Mouse (Mus musculus) thymus, adult 2 months (tissue): ENCODE measurements around the gene Chmp2a. TPM values are rescaled to one million over a fixed set of nuclear protein-coding genes. Genes with fewer than 3 reads are reported as not detected.

ENCODE experiments used
- DNase-seq: peaks from one replicate; pipeline ENCODE4 v3.0.0; 2021
- H3K27ac ChIP-seq: fragments of 200-500 bp; 2 replicates; pipeline ENCODE4 v1.5.1; 2012; ENCODE audit warnings: low read length, control low read depth; ENCODE audit not compliant: control insufficient read depth, insufficient read depth
- H3K27me3 ChIP-seq: fragments of 200-500 bp; 2 replicates; pipeline ENCODE4 v1.6.1; 2012; ENCODE audit warnings: mild to moderate bottlenecking, low read length, moderate library complexity, mixed read lengths; ENCODE audit not compliant: control insufficient read depth, insufficient read depth
- H3K36me3 ChIP-seq: fragments of 200-500 bp; 2 replicates; pipeline ENCODE4 v1.6.1; 2012; ENCODE audit warnings: mild to moderate bottlenecking, low read length, moderate library complexity; ENCODE audit not compliant: control insufficient read depth, insufficient read depth
- H3K4me1 ChIP-seq: fragments of 200-500 bp; replicated peaks from 2 replicates; pipeline ENCODE4 v1.6.1; 2012; ENCODE audit warnings: low read length; ENCODE audit not compliant: control insufficient read depth, insufficient read depth
- H3K4me3 ChIP-seq: fragments of 200-500 bp; 2 replicates; pipeline ENCODE4 v1.5.1; 2012; ENCODE audit warnings: mild to moderate bottlenecking, low read length, control low read depth, moderate library complexity; ENCODE audit not compliant: control insufficient read depth, insufficient read depth
- CTCF ChIP-seq: fragments of 200-500 bp; IDR thresholded peaks from 2 replicates; pipeline ENCODE4 v1.5.1; 2012; ENCODE audit warnings: mild to moderate bottlenecking, control low read depth, low read length, moderate library complexity, borderline replicate concordance; ENCODE audit not compliant: control insufficient read depth, poor library complexity, insufficient read depth; ENCODE audit errors: extremely low read depth
- POLR2A ChIP-seq: fragments of 200-500 bp; IDR thresholded peaks from 2 replicates; pipeline ENCODE4 v1.6.1; 2012; ENCODE audit warnings: mild to moderate bottlenecking, low read length, control low read depth, moderate library complexity; ENCODE audit not compliant: control insufficient read depth, poor library complexity, insufficient read depth; ENCODE audit errors: extremely low read depth
- WGBS: fragments of 180-500 bp; shearing (Covaris S2); methylation state at CpG from one replicate; pipeline ENCODE4 v1.1.7; 2018; 5-methylcytosine and 5-hydroxymethylcytosine counted together
- polyA plus RNA-seq: library from polyadenylated mRNA; depleted of rRNA; stranded (reverse); fragments of >200 nt; gene quantifications from 2 replicates; pipeline ENCODE4 v1.2.3, GENCODE M21; 2012

The Chmp2a gene
- polyA plus RNA-seq, 1 experiment: 65.7 TPM

DNA sequence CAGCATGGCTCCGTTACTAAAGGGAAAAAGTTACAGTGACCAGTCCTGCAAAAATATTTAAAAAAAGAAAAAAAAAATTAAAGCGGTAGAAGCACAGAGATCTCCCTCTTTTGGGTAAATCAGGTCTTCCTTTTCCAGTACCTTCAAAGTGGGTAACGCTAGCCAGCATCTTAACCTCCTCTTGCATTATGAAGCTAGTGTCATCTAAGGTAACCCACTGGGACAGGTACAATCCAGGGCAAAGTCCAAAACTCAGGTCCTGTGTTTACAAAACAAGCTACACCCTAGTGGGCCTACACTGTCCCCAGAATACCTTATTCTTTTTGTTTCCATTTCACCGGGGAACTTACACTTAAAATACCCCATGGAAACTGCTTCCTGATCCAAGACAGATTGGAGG, 20.9 kb downstream of the Chmp2a start:
- no peak for TF ChIP-seq POLR2A
- TF ChIP-seq CTCF: no peak
- H3K27ac ChIP-seq: no peak overlapping the region
- WGBS: 91% methylated on average over 4 of the region's 4 CpGs
- H3K4me3 ChIP-seq: no peak overlapping the region
- DNase-seq: no peak
- H3K27me3 ChIP-seq: no peaks in the 10 kb centered on the region
- peaks cover 10% of the 10 kb centered on the region for H3K4me1 ChIP-seq
- no peaks in the 10 kb centered on the region for H3K36me3 ChIP-seq

DNA sequence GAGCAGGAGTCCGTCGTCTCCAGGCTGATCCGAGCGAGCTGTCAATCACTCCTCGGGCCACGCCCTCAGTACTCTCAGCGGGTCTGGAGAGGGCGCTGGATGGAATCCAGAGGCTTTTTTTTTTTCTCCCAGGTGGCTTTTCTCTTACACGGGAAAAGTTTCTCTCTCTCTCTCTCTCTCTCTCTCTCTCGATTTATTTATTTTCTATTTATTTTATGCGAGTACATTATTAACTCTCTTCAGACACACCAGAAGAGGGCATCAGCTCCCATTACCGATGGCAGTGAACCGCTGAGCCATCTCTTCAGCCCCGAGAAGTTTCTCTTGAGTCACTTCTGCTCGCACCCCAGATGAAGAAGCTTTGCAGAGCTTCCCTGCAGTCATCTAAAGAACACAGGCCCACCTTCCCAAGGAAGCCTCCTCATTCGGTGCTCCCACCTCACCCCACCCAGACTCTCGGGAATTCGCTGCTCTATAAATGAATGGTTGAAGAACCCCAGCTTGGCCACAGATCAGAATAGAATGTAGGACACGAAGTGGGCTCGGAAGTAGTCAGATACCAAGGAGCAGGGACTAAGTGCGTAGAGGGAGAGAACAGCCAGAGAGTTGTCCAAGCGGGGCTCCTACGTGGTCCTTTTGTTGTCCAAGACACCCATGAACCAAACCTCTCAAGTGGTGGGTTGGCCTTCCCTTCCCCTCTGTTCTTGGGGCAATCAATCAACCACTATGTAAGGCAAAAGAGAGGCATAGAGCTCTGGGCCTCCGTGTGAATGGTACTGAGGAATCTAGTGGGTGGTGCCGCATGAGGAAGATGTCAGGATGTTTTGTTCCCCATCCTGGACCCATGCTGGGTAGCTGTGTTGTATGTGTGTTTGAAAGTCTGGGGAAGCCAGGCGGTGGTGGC, 24.4 kb downstream of the Chmp2a start, which contains the start of gene Zbtb45:
Gene Zbtb45 (minus strand): TSS at position 30 of the 904 bp plus-strand sequence.
- TF ChIP-seq CTCF (no peak), POLR2A (no peak)
- Histone ChIP-seq H3K27me3 (no peaks in the 10 kb centered on the region), H3K4me3 (peak within 1 kb of the TSS; percentile 81), H3K4me1 (peaks cover 11% of the 10 kb centered on the region), H3K36me3 (peaks cover 10% of the 10 kb centered on the region), H3K27ac (peak within 1 kb of the TSS; percentile 73)
- no peak for DNase-seq
- WGBS: 20% methylated on average over 26 of the region's 26 CpGs

DNA sequence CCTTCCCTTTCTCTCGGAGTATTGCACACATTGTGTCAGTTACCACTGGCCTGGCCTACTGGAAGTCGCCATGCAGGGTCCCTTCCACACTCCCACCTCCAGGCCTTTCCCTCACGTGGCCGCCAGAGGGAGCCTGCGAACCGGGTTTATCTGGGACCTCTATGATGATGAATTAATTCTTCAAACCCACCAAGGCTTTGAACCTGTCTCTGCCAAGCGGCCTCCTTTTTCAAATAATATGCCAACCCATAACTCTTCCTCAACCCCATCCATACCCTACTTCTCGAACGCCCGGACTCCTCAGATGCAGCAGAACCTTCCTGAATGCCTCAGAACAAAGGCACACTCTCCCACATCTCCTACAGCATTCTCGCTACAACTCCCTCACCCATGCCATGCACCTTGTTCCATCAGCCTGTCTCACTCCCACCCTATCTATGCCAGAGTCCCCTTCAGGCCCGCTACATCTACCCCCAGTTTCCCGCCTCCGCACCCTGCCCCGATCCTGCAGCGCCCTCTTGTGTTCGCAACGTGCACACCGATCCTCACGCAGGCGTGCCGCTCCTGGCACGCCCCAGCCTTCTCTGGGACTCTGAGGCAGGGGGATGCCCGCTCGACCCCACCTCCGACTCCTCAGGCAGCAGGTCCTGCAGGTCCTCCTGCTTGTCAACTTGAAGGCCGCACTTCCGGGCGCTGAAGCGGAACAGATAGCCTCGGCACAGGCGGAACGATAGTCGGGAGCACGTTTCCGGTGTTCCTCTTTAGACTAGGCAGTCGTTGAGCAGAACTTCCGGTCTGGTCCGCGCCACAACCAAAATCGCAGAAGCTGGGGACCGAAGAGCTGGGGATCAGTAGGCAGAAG, 25.2 kb downstream of the Chmp2a start:
- TF ChIP-seq CTCF (peak; percentile 100), POLR2A (peak; percentile 38; the same call in 1 of the 2 replicates)
- Histone ChIP-seq H3K4me3 (peak overlapping the region; percentile 81), H3K36me3 (peaks cover 10% of the 10 kb centered on the region), H3K27ac (peak overlapping the region; percentile 73), H3K4me1 (peaks cover 11% of the 10 kb centered on the region), H3K27me3 (no peaks in the 10 kb centered on the region)
- under 1% methylated on average over 42 of the region's 42 CpGs for WGBS
- peak; percentile 89 for DNase-seq

DNA sequence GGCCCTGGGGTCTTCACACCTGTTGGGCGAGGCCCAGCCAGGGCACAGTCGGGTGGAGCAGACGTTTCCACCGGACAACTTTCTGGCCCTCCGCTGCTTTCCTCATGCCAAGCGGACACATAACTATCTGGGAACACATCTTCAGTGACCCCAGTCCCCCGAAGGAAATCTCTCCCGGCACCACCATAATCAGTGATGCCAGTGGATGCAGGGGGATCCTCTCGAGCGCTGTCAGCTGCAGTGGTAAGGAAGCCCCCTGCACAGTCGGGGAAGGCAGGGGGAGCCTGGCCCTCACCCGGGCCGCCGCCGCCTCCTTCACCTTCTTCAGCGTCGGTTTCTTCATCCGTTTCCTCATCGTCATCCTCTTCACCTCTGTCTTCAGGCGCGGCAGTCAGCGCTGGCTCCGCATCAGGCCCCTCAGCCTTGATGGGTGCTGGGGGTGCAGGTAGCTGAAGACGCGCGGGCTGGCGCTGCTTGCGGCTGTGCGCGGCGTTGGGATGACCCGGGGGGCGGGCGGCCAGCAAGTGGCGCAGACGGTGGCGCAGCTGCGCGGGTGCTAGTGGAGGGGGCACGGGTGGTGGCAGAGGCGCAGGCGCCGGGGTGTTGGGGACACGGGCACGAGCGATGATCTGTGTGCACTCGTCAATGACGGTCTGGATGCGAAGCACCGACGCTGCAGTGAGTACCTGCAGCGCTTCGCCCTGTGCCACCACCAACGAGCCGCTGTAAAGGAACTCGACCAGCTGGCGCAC, 27.1 kb downstream of the Chmp2a start:
- Histone ChIP-seq H3K4me1 (peaks cover 11% of the 10 kb centered on the region), H3K27ac (no peak overlapping the region), H3K4me3 (no peak overlapping the region), H3K27me3 (no peaks in the 10 kb centered on the region), H3K36me3 (peaks cover 10% of the 10 kb centered on the region)
- TF ChIP-seq CTCF (no peak), POLR2A (no peak)
- DNase-seq: no peak
- whole genome bisulfite sequencing: 95% methylated on average over 57 of the region's 57 CpGs

DNA sequence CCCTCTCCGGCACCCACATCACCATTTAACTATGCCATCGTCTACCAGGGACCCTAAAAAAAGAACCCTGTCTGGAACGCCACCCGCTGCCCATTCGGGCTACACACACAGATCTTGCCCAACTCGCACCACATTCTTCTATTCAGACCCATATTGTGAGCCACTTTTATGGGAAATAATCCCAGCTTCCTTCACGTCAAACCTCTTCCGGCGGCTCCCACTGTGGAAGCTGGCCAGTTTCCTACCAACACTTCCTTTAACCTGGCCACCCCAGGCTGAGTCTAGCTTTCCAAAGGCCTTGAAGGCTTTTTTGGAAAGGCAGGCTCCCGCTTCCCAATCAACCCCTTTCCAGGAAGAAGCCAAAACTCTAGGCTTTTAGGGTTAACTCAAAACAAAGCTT, 28.1 kb downstream of the Chmp2a start:
- H3K36me3 ChIP-seq: peaks cover 10% of the 10 kb centered on the region
- H3K4me3 ChIP-seq: no peak overlapping the region
- 97% methylated on average over 10 of the region's 10 CpGs for WGBS
- TF ChIP-seq POLR2A (no peak), CTCF (no peak)
- no peak overlapping the region for H3K27ac ChIP-seq
- peaks cover 11% of the 10 kb centered on the region for H3K4me1 ChIP-seq
- no peak for DNase-seq
- H3K27me3 ChIP-seq: no peaks in the 10 kb centered on the region

DNA sequence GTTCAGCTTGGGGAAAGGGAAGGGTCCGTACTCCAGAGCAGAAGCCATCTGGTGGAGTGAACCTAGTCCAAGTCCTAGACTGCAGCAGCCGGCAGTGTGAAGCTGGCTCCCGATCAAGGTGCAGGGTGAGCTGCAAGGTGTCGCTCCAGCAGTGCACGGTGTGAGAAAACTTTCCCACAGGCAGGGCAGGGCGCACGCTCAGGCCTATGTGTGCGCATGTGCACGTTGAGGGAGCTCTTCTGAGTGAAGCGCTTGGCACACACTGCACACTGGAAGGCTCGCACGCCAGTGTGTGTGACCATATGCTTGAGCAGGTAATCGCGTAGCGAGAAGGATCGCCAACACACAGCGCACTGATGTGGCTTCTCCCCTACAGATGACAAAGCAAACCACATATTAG, 28.6 kb downstream of the Chmp2a start:
- no peaks in the 10 kb centered on the region for H3K27me3 ChIP-seq
- DNase-seq: no peak
- H3K4me1 ChIP-seq: peaks cover 11% of the 10 kb centered on the region
- no peak for TF ChIP-seq CTCF
- no peak for TF ChIP-seq POLR2A
- H3K27ac ChIP-seq: no peak overlapping the region
- H3K4me3 ChIP-seq: no peak overlapping the region
- WGBS: 94% methylated on average over 17 of the region's 17 CpGs
- peaks cover 10% of the 10 kb centered on the region for H3K36me3 ChIP-seq
